Mouse (Mus musculus) lung, postnatal 0 days (tissue): Measurements from ENCODE around the gene Gm42674. TPM values are rescaled to one million over a fixed set of nuclear protein-coding genes. Genes with fewer than 3 reads are reported as not detected.

Source experiments
- ATAC-seq: fragments of 200-750 bp; cut with Nextera tagmentation; 2 replicates; pipeline ENCODE4 v1.8.0; 2017; ENCODE audit warnings: moderate library complexity
- DNase-seq: peaks from one replicate; pipeline ENCODE4 v3.0.0-alpha.2; 2016; ENCODE audit warnings: low spot score
- H3K27ac ChIP-seq: fragments of 300-500 bp; sonication (generic); 2 replicates; pipeline ENCODE4 v1.5.1; 2014; ENCODE audit warnings: antibody characterized with exemption, mild to moderate bottlenecking, low read length, mixed read lengths
- H3K27me3 ChIP-seq: fragments of 300-500 bp; sonication (generic); replicated peaks from 2 replicates; pipeline ENCODE4 v1.6.1; 2014; ENCODE audit warnings: low read length, mixed read lengths; ENCODE audit not compliant: insufficient read depth
- H3K36me3 ChIP-seq: fragments of 300-500 bp; sonication (generic); 2 replicates; pipeline ENCODE4 v1.6.1; 2014; ENCODE audit warnings: low read length, mixed read lengths; ENCODE audit not compliant: insufficient read depth
- H3K4me1 ChIP-seq: fragments of 300-500 bp; sonication (generic); 2 replicates; pipeline ENCODE4 v1.6.1; 2014; ENCODE audit warnings: antibody characterized with exemption, low read depth, low read length, mixed read lengths; ENCODE audit not compliant: insufficient read depth
- H3K4me2 ChIP-seq: fragments of 300-500 bp; sonication (generic); replicated peaks from 2 replicates; pipeline ENCODE4 v1.6.1; 2014; ENCODE audit warnings: low read depth, mild to moderate bottlenecking, low read length, moderate library complexity, mixed read lengths
- H3K4me3 ChIP-seq: fragments of 300-500 bp; sonication (generic); 2 replicates; pipeline ENCODE4 v1.5.1; 2014; ENCODE audit warnings: low read depth, low read length
- H3K9ac ChIP-seq: fragments of 300-500 bp; sonication (generic); replicated peaks from 2 replicates; pipeline ENCODE4 v1.6.1; 2014; ENCODE audit warnings: low read depth, mild to moderate bottlenecking
- H3K9me3 ChIP-seq: fragments of 300-500 bp; sonication (generic); 2 replicates; pipeline ENCODE4 v1.6.1; 2016; ENCODE audit warnings: low read length, mixed read lengths
- CTCF ChIP-seq: IDR thresholded peaks from 2 replicates; pipeline ENCODE4 v1.5.1; 2016; ENCODE audit warnings: antibody characterized with exemption, mild to moderate bottlenecking
- EP300 ChIP-seq: IDR thresholded peaks from 2 replicates; pipeline ENCODE4 v1.6.1; 2016; ENCODE audit warnings: antibody characterized with exemption, mild to moderate bottlenecking, control low read depth
- WGBS: fragments of 180-500 bp; shearing (Covaris S2); extraction: QIAGEN DNeasy Blood & Tissue Kit; methylation state at CpG from one replicate; pipeline ENCODE4 v1.1.7; 2014; 5-methylcytosine and 5-hydroxymethylcytosine counted together
- polyA plus RNA-seq: library from polyadenylated mRNA; unstranded; fragments of >200 nt; fragmentation: Nextera tagmentation; extraction: Ambion mirVana; gene quantifications from 2 replicates; pipeline ENCODE4 v1.2.1, GENCODE M21; 2015

The Gm42674 gene
- polyA plus RNA-seq, 1 experiment from 2014 or later: not detected

GRCm38 (mm10) chr3:90586016-90586643 is 15.6 kb upstream of the Gm42674 start:
- no peak overlapping the region for H3K4me3 ChIP-seq
- no peaks in the 10 kb centered on the region for H3K9me3 ChIP-seq
- H3K27ac ChIP-seq: peak overlapping the region; percentile 86
- DNase-seq (no peak), ATAC-seq (no peak)
- no peaks in the 10 kb centered on the region for H3K36me3 ChIP-seq
- no peak overlapping the region for H3K4me2 ChIP-seq
- H3K4me1 ChIP-seq: peaks cover 3% of the 10 kb centered on the region; the same call in 1 of the 2 replicates
- no peak overlapping the region for H3K9ac ChIP-seq
- H3K27me3 ChIP-seq: no peaks in the 10 kb centered on the region
- no peak for TF ChIP-seq CTCF
- TF ChIP-seq EP300: no peak
- 81% methylated on average over 15 of the region's 15 CpGs for WGBS

GRCm38 (mm10) chr3:90586906-90587305 is 14.8 kb upstream of the Gm42674 start:
- no peaks in the 10 kb centered on the region for H3K36me3 ChIP-seq
- H3K4me3 ChIP-seq: no peak overlapping the region
- WGBS: 32% methylated on average over 10 of the region's 10 CpGs
- peak; percentile 93 for DNase-seq
- ATAC-seq: peak; percentile 91
- peak overlapping the region; percentile 86 for H3K27ac ChIP-seq
- no peaks in the 10 kb centered on the region for H3K9me3 ChIP-seq
- no peak overlapping the region for H3K4me2 ChIP-seq
- TF ChIP-seq CTCF: peak; percentile 23
- TF ChIP-seq EP300: peak; percentile 67; the same call in 1 of the 2 replicates
- no peak overlapping the region for H3K9ac ChIP-seq
- peaks cover 3% of the 10 kb centered on the region; the same call in 1 of the 2 replicates for H3K4me1 ChIP-seq
- no peaks in the 10 kb centered on the region for H3K27me3 ChIP-seq

GRCm38 (mm10) chr3:90587361-90588101 is 14.2 kb upstream of the Gm42674 start:
- Histone ChIP-seq H3K4me3 (no peak overlapping the region), H3K9me3 (no peaks in the 10 kb centered on the region), H3K27ac (peak overlapping the region; percentile 86), H3K9ac (no peak overlapping the region), H3K4me2 (no peak overlapping the region), H3K36me3 (no peaks in the 10 kb centered on the region), H3K27me3 (no peaks in the 10 kb centered on the region), H3K4me1 (peaks cover 3% of the 10 kb centered on the region; the same call in 1 of the 2 replicates)
- TF ChIP-seq CTCF (no peak), EP300 (peak; percentile 82)
- peak; percentile 74 for DNase-seq
- 80% methylated on average over 14 of the region's 14 CpGs for WGBS
- ATAC-seq: peak; percentile 53

GRCm38 (mm10) chr3:90589390-90589789 is 12.3 kb upstream of the Gm42674 start:
- Histone ChIP-seq H3K4me2 (no peak overlapping the region), H3K36me3 (no peaks in the 10 kb centered on the region), H3K9ac (no peak overlapping the region), H3K27me3 (no peaks in the 10 kb centered on the region), H3K9me3 (no peaks in the 10 kb centered on the region), H3K4me1 (peaks cover 3% of the 10 kb centered on the region; the same call in 1 of the 2 replicates), H3K27ac (no peak overlapping the region), H3K4me3 (no peak overlapping the region)
- TF ChIP-seq CTCF: no peak
- no peak for TF ChIP-seq EP300
- ATAC-seq: no peak
- 52% methylated on average over 6 of the region's 6 CpGs for WGBS
- no peak for DNase-seq

- ATAC-seq: no peak
- H3K36me3 ChIP-seq: no peaks in the 10 kb centered on the region
- peaks cover 3% of the 10 kb centered on the region; the same call in 1 of the 2 replicates for H3K4me1 ChIP-seq
- H3K9me3 ChIP-seq: no peaks in the 10 kb centered on the region
- WGBS: 79% methylated on average over 8 of the region's 8 CpGs
- no peak within 1 kb of the TSS for H3K4me3 ChIP-seq
- H3K27me3 ChIP-seq: no peaks in the 10 kb centered on the region
- no peak within 1 kb of the TSS for H3K9ac ChIP-seq
- TF ChIP-seq CTCF: no peak
- DNase-seq: no peak
- H3K4me2 ChIP-seq: no peak within 1 kb of the TSS
- H3K27ac ChIP-seq: no peak within 1 kb of the TSS
These were observed 11.8 kb upstream of the Gm42674 start, which contains the start of gene S100a2 for GRCm38 (mm10) chr3:90589947-90590346. Gene S100a2, plus strand, starts transcription at chr3:90590247.

GRCm38 (mm10) chr3:90594466-90594865 is 7.2 kb upstream of the Gm42674 start:
- no peaks in the 10 kb centered on the region for H3K36me3 ChIP-seq
- TF ChIP-seq CTCF (no peak), EP300 (no peak)
- H3K9ac ChIP-seq: no peak overlapping the region
- no peaks in the 10 kb centered on the region for H3K9me3 ChIP-seq
- no peak overlapping the region for H3K4me2 ChIP-seq
- H3K27me3 ChIP-seq: no peaks in the 10 kb centered on the region
- ATAC-seq: no peak
- no peak overlapping the region for H3K27ac ChIP-seq
- H3K4me3 ChIP-seq: no peak overlapping the region
- WGBS: 83% methylated on average over 1 of the region's 1 CpGs
- no peaks in the 10 kb centered on the region for H3K4me1 ChIP-seq
- DNase-seq: no peak
